In genomic region chr7:34655086-34655839, GRCm38 (mm10) we compare ENCODE assay signal across 7 mouse cellular contexts. TPM values are rescaled to one million over a fixed set of nuclear protein-coding genes. Genes with fewer than 3 reads are reported as not detected.
DNase-seq lines count a peak whose midpoint lies in the region; ATAC-seq lines count a peak whose summit lies in the region.

No protein-coding gene starts in this region.

- no peaks in the 10 kb centered on the region for H3K27me3 ChIP-seq in embryonic facial prominence, embryonic 10.5 days (replicated peaks; ENCODE audit: low read depth, poor library complexity, severe bottlenecking)
- H3K27me3 ChIP-seq in limb, embryonic 11.5 days (ENCODE audit: control insufficient read depth, insufficient read depth, low read length), result no peaks in the 10 kb centered on the region
- no peaks in the 10 kb centered on the region for H3K27me3 ChIP-seq in midbrain, embryonic 15.5 days (replicated peaks)

- peak overlapping the region; percentile 92 for H3K4me3 ChIP-seq in embryonic facial prominence, embryonic 10.5 days
- peak overlapping the region; percentile 89 for H3K4me3 ChIP-seq in limb, embryonic 11.5 days (ENCODE audit: low read depth, low read length)
- peak overlapping the region; percentile 74 for H3K4me3 ChIP-seq in midbrain, embryonic 15.5 days

- no peaks in the 10 kb centered on the region for H3K9me3 ChIP-seq in embryonic facial prominence, embryonic 10.5 days
- H3K9me3 ChIP-seq in limb, embryonic 11.5 days (ENCODE audit: control insufficient read depth, low read length), result no peaks in the 10 kb centered on the region
- H3K9me3 ChIP-seq in midbrain, embryonic 15.5 days, result no peaks in the 10 kb centered on the region

- peak overlapping the region; percentile 99 for H3K9ac ChIP-seq in limb, embryonic 11.5 days (ENCODE audit: low read length)
- peak overlapping the region; percentile 98 for H3K9ac ChIP-seq in midbrain, embryonic 15.5 days

- peak; percentile 71 for ATAC-seq in limb, embryonic 11.5 days (ENCODE audit: insufficient number of reproducible peaks, low FRiP score, low TSS enrichment, low read depth)
- ATAC-seq in midbrain, embryonic 15.5 days (replicated peaks), result peak; percentile 81

- H3K4me1 ChIP-seq in embryonic facial prominence, embryonic 10.5 days, result peaks cover 45% of the 10 kb centered on the region
- peaks cover 15% of the 10 kb centered on the region for H3K4me1 ChIP-seq in limb, embryonic 11.5 days (ENCODE audit: control insufficient read depth, insufficient read depth, low read length)
- H3K4me1 ChIP-seq in midbrain, embryonic 15.5 days, result peaks cover 36% of the 10 kb centered on the region

- peaks cover 14% of the 10 kb centered on the region for H3K36me3 ChIP-seq in embryonic facial prominence, embryonic 10.5 days (replicated peaks)
- 0 out of 2 replicates have a peak, but pooled peaks cover 3% of the 10 kb centered on the region for H3K36me3 ChIP-seq in limb, embryonic 11.5 days (ENCODE audit: control insufficient read depth, insufficient read depth, low read length)
- no peaks in the 10 kb centered on the region for H3K36me3 ChIP-seq in midbrain, embryonic 15.5 days (replicated peaks)

- under 1% methylated on average over 66 of the region's 74 CpGs for WGBS in embryonic facial prominence, embryonic 10.5 days
- WGBS in limb, embryonic 11.5 days, result 0% methylated on average over 64 of the region's 74 CpGs
- WGBS in midbrain, embryonic 15.5 days, result under 1% methylated on average over 70 of the region's 74 CpGs

- peak overlapping the region; percentile 85 for H3K4me2 ChIP-seq in limb, embryonic 11.5 days (ENCODE audit: low read depth, severe bottlenecking)
- peak overlapping the region; percentile 96 for H3K4me2 ChIP-seq in midbrain, embryonic 15.5 days

- DNase-seq in adrenal gland, postnatal 36 days, result peak; percentile 94 to 96
- DNase-seq in embryonic facial prominence, embryonic 10.5 days (ENCODE audit: low spot score), result peak; percentile 96
- peak; percentile 91 to 93 for DNase-seq in heart, adult 18-20 months
- peak; percentile 92 for DNase-seq in kidney, adult 18-20 months
- DNase-seq in limb, embryonic 11.5 days (ENCODE audit: low spot score), result peak; percentile 97
- peak; percentile 38 to 43 for DNase-seq in spleen, postnatal 36 days (ENCODE audit: low spot score in 2 of 2)

- peak overlapping the region; percentile 100 for H3K27ac ChIP-seq in embryonic facial prominence, embryonic 10.5 days (replicated peaks)
- H3K27ac ChIP-seq in limb, embryonic 11.5 days (replicated peaks; ENCODE audit: low read depth, low read length), result peak overlapping the region; percentile 100
- peak overlapping the region; percentile 97 for H3K27ac ChIP-seq in midbrain, embryonic 15.5 days

RNA-seq across cellular contexts. Expression of gene Kctd15, which starts 1.3 kb away (rescaled TPM):
- total RNA-seq in adrenal gland, postnatal 36 days (2021), result 10 to 100 TPM in 1 of 2 experiments, 1 to 10 TPM in 1; 9.0 to 11.3 TPM
- 61.1 and 63.8 TPM in 2 replicates for polyA plus RNA-seq in embryonic facial prominence, embryonic 10.5 days (2016; fragmentation: Nextera tagmentation; extraction: Ambion mirVana)
- total RNA-seq in heart, adult 18-20 months (2021), result 1 to 10 TPM; 3.3 to 3.6 TPM
- polyA plus RNA-seq in limb, embryonic 11.5 days (2014; fragmentation: Nextera tagmentation; extraction: Ambion mirVana), result 23.4 and 28.2 TPM in 2 replicates
- polyA plus RNA-seq in midbrain, embryonic 15.5 days (2015; fragmentation: Nextera tagmentation; extraction: Ambion mirVana), result 29.1 and 31.7 TPM in 2 replicates

Comparison
In these comparisons a context has a peak if more than half of its experiments do, and no peak if none do; other contexts are left out.
1. Peak in every context shown above with its lines: DNase-seq, ATAC-seq, H3K4me3 ChIP-seq and H3K27ac ChIP-seq.
2. DNase-seq: peak in every context shown above with its lines; median percentile 97 in limb, embryonic 11.5 days; 96 in embryonic facial prominence, embryonic 10.5 days; 95 in adrenal gland, postnatal 36 days; 92 in heart, adult 18-20 months; 92 in kidney, adult 18-20 months; 40 in spleen, postnatal 36 days.